Mouse (Mus musculus) embryonic fibroblast, embryonic 13.5 days (primary cell): Measurements from ENCODE around the gene Myl4.

ENCODE experiments used
- CTCF ChIP-seq: IDR thresholded peaks from 2 replicates; pipeline ENCODE4 v1.5.1; 2011; ENCODE audit warnings: mild to moderate bottlenecking, control low read depth, low read length, moderate library complexity, borderline replicate concordance; ENCODE audit not compliant: insufficient read depth
- POLR2A ChIP-seq: IDR thresholded peaks from 2 replicates; pipeline ENCODE4 v1.6.1; 2011; ENCODE audit warnings: low read depth, mild to moderate bottlenecking, control low read depth, low read length, moderate library complexity

GRCm38 (mm10) chr11:104572091-104572490 lies 21.6 kb downstream of the Myl4 start:
- TF ChIP-seq CTCF (no peak), POLR2A (no peak)
